Mouse (Mus musculus): ENCODE measurements around the gene Bcl9. TPM values are rescaled to one million over a fixed set of nuclear protein-coding genes. Genes with fewer than 3 reads are reported as not detected.
A peak's percentile ranks its signal among the peaks of the same experiment; 100 is the strongest.

Bcl9 gene
- polyA plus RNA-seq, 1 experiment from 2014 or later, result 74.0 TPM

DNA sequence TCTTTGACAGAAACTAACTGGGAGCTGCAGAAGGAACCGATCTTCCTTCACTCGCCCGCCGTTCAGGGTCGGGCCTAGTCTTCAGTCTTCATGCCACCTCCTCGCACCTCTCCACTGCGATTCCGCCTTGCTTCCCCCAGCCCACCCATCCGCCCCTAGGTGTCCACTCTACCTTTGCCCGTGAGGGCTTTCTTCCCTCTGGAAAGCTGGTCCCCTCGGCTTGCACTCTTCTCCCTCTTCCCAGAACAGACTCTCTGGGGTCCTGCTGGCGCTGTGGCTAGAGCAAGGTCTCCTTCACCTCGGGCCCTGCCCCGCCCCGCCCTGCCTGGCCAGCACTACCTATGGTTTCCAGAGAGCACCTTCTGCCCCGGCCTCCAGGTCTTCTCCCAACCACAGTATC lies 69.7 kb downstream of the Bcl9 start:
- DNase-seq (ENCODE audit: low spot score) (no peak), ATAC-seq (replicated peaks; ENCODE audit: insufficient number of reproducible peaks, low FRiP score, low TSS enrichment, low read depth) (peak; percentile 66)
- H3K9me3 ChIP-seq (replicated peaks; ENCODE audit: control insufficient read depth, low read length), result no peaks in the 10 kb centered on the region
- no peaks in the 10 kb centered on the region for H3K36me3 ChIP-seq (replicated peaks; ENCODE audit: control insufficient read depth, insufficient read depth, low read depth, low read length)
- no peaks in the 10 kb centered on the region for H3K4me1 ChIP-seq (ENCODE audit: control insufficient read depth, insufficient read depth, low read length)
- peak overlapping the region; percentile 86 for H3K4me2 ChIP-seq (ENCODE audit: low read depth, low read length)
- H3K4me3 ChIP-seq (ENCODE audit: low read depth, low read length), result peak overlapping the region; percentile 89
- H3K9ac ChIP-seq (replicated peaks; ENCODE audit: low read length), result peak overlapping the region; percentile 78
- peak overlapping the region; percentile 85 for H3K27ac ChIP-seq (replicated peaks; ENCODE audit: low read depth, low read length)
- WGBS, result under 1% methylated on average over 16 of the region's 16 CpGs
- H3K27me3 ChIP-seq (ENCODE audit: control insufficient read depth, insufficient read depth, low read length), result no peaks in the 10 kb centered on the region

GRCm38 (mm10) chr3:97227259-97228005 lies 70.3 kb downstream of the Bcl9 start:
- WGBS, result 2% methylated on average over 18 of the region's 79 CpGs
- peak overlapping the region; percentile 86 for H3K4me2 ChIP-seq (ENCODE audit: low read depth, low read length)
- peak overlapping the region; percentile 89 for H3K9ac ChIP-seq (replicated peaks; ENCODE audit: low read length)
- H3K36me3 ChIP-seq (replicated peaks; ENCODE audit: control insufficient read depth, insufficient read depth, low read depth, low read length), result no peaks in the 10 kb centered on the region; the same call in 1 of the 2 replicates
- H3K4me1 ChIP-seq (ENCODE audit: control insufficient read depth, insufficient read depth, low read length), result no peaks in the 10 kb centered on the region
- H3K27me3 ChIP-seq (ENCODE audit: control insufficient read depth, insufficient read depth, low read length), result no peaks in the 10 kb centered on the region
- peak overlapping the region; percentile 93 for H3K27ac ChIP-seq (replicated peaks; ENCODE audit: low read depth, low read length)
- H3K4me3 ChIP-seq (ENCODE audit: low read depth, low read length), result peak overlapping the region; percentile 89
- H3K9me3 ChIP-seq (replicated peaks; ENCODE audit: control insufficient read depth, low read length), result no peaks in the 10 kb centered on the region
- ATAC-seq (replicated peaks; ENCODE audit: insufficient number of reproducible peaks, low FRiP score, low TSS enrichment, low read depth) (peak; percentile 90), DNase-seq (ENCODE audit: low spot score) (peak; percentile 96)

- WGBS, result under 1% methylated on average over 18 of the region's 18 CpGs
- Histone ChIP-seq H3K4me1 (ENCODE audit: control insufficient read depth, insufficient read depth, low read length) (no peaks in the 10 kb centered on the region), H3K4me2 (ENCODE audit: low read depth, low read length) (peak overlapping the region; percentile 67), H3K9me3 (replicated peaks; ENCODE audit: control insufficient read depth, low read length) (no peaks in the 10 kb centered on the region), H3K36me3 (replicated peaks; ENCODE audit: control insufficient read depth, insufficient read depth, low read depth, low read length) (peaks cover 3% of the 10 kb centered on the region; the same call in 1 of the 2 replicates), H3K27ac (replicated peaks; ENCODE audit: low read depth, low read length) (peak overlapping the region; percentile 93), H3K9ac (replicated peaks; ENCODE audit: low read length) (peak overlapping the region; percentile 89), H3K4me3 (ENCODE audit: low read depth, low read length) (peak overlapping the region; percentile 89), H3K27me3 (ENCODE audit: control insufficient read depth, insufficient read depth, low read length) (no peaks in the 10 kb centered on the region)
- ATAC-seq (replicated peaks; ENCODE audit: insufficient number of reproducible peaks, low FRiP score, low TSS enrichment, low read depth) (peak; percentile 26), DNase-seq (ENCODE audit: low spot score) (peak; percentile 55)
Measured at GRCm38 (mm10) chr3:97226719-97227118, 71.0 kb downstream of the Bcl9 start.

GRCm38 (mm10) chr3:97225231-97225630 lies 72.5 kb downstream of the Bcl9 start:
- H3K4me2 ChIP-seq (ENCODE audit: low read depth, low read length), result no peak overlapping the region
- WGBS, result 83% methylated on average over 5 of the region's 5 CpGs
- no peak for ATAC-seq (replicated peaks; ENCODE audit: insufficient number of reproducible peaks, low FRiP score, low TSS enrichment, low read depth)
- H3K36me3 ChIP-seq (replicated peaks; ENCODE audit: control insufficient read depth, insufficient read depth, low read depth, low read length), result peaks cover 3% of the 10 kb centered on the region; the same call in 1 of the 2 replicates
- H3K9me3 ChIP-seq (replicated peaks; ENCODE audit: control insufficient read depth, low read length), result no peaks in the 10 kb centered on the region
- no peak for DNase-seq (ENCODE audit: low spot score)
- no peaks in the 10 kb centered on the region for H3K27me3 ChIP-seq (ENCODE audit: control insufficient read depth, insufficient read depth, low read length)
- no peaks in the 10 kb centered on the region for H3K4me1 ChIP-seq (ENCODE audit: control insufficient read depth, insufficient read depth, low read length)
- no peak overlapping the region for H3K4me3 ChIP-seq (ENCODE audit: low read depth, low read length)
- H3K9ac ChIP-seq (replicated peaks; ENCODE audit: low read length), result no peak overlapping the region
- H3K27ac ChIP-seq (replicated peaks; ENCODE audit: low read depth, low read length), result no peak overlapping the region

DNA sequence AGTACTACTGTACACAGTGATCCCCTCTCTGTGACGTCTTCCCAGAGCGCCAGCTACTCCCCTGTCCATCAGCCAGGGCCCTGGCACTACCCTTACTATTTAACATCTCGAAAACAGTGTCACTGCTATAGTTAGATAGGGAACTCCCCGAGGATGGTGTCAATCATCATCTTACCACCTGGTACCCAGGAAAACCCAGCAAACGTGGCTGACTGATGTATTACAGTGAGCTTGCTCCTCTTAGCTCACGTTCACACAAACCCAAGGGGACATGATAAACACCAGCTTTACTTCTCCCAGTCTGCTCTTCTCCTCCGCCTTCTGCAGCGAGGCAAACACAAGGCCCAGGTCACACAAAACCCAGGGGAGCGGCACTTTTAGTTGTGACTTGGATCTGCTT lies 74.5 kb downstream of the Bcl9 start:
- Histone ChIP-seq H3K4me3 (ENCODE audit: low read depth, low read length) (no peak overlapping the region), H3K27ac (replicated peaks; ENCODE audit: low read depth, low read length) (no peak overlapping the region), H3K9ac (replicated peaks; ENCODE audit: low read length) (no peak overlapping the region), H3K4me2 (ENCODE audit: low read depth, low read length) (no peak overlapping the region), H3K9me3 (replicated peaks; ENCODE audit: control insufficient read depth, low read length) (no peaks in the 10 kb centered on the region), H3K4me1 (ENCODE audit: control insufficient read depth, insufficient read depth, low read length) (no peaks in the 10 kb centered on the region), H3K27me3 (ENCODE audit: control insufficient read depth, insufficient read depth, low read length) (no peaks in the 10 kb centered on the region), H3K36me3 (replicated peaks; ENCODE audit: control insufficient read depth, insufficient read depth, low read depth, low read length) (peaks cover 3% of the 10 kb centered on the region; the same call in 1 of the 2 replicates)
- WGBS, result 86% methylated on average over 9 of the region's 9 CpGs
- ATAC-seq (replicated peaks; ENCODE audit: insufficient number of reproducible peaks, low FRiP score, low TSS enrichment, low read depth), result no peak
- no peak for DNase-seq (ENCODE audit: low spot score)

DNA sequence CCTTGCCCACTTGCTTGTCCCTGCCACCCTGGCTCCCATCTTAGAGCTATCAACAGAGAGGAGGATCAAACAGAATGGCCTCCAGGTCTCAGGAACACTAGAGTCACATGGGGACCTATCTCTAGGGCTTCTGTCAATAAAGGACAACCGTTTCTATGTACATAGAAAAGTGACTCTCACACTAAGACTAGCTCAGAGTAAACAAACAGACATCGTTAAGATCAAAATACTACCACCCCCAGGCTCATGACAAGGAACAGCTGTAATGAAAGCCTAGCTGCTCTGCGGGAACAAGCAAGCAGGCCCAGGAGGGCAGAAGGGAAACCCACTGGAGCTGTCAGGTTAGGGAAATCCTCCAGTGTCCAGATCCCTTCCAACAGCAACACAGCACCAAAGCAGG lies 82.2 kb downstream of the Bcl9 start:
- H3K4me2 ChIP-seq (ENCODE audit: low read depth, low read length), result no peak overlapping the region
- ATAC-seq (replicated peaks; ENCODE audit: insufficient number of reproducible peaks, low FRiP score, low TSS enrichment, low read depth), result no peak
- no peaks in the 10 kb centered on the region for H3K9me3 ChIP-seq (replicated peaks; ENCODE audit: control insufficient read depth, low read length)
- no peak overlapping the region for H3K4me3 ChIP-seq (ENCODE audit: low read depth, low read length)
- H3K9ac ChIP-seq (replicated peaks; ENCODE audit: low read length), result no peak overlapping the region
- no peak overlapping the region for H3K27ac ChIP-seq (replicated peaks; ENCODE audit: low read depth, low read length)
- H3K4me1 ChIP-seq (ENCODE audit: control insufficient read depth, insufficient read depth, low read length), result no peaks in the 10 kb centered on the region
- peaks cover 8% of the 10 kb centered on the region for H3K36me3 ChIP-seq (replicated peaks; ENCODE audit: control insufficient read depth, insufficient read depth, low read depth, low read length)
- H3K27me3 ChIP-seq (ENCODE audit: control insufficient read depth, insufficient read depth, low read length), result no peaks in the 10 kb centered on the region
- 72% methylated on average over 3 of the region's 3 CpGs for WGBS
- DNase-seq (ENCODE audit: low spot score), result no peak

GRCm38 (mm10) chr3:97214439-97214838 lies 83.3 kb downstream of the Bcl9 start:
- Histone ChIP-seq H3K9me3 (replicated peaks; ENCODE audit: control insufficient read depth, low read length) (no peaks in the 10 kb centered on the region), H3K27ac (replicated peaks; ENCODE audit: low read depth, low read length) (no peak overlapping the region), H3K9ac (replicated peaks; ENCODE audit: low read length) (no peak overlapping the region), H3K27me3 (ENCODE audit: control insufficient read depth, insufficient read depth, low read length) (no peaks in the 10 kb centered on the region), H3K4me2 (ENCODE audit: low read depth, low read length) (no peak overlapping the region), H3K4me1 (ENCODE audit: control insufficient read depth, insufficient read depth, low read length) (no peaks in the 10 kb centered on the region), H3K4me3 (ENCODE audit: low read depth, low read length) (no peak overlapping the region), H3K36me3 (replicated peaks; ENCODE audit: control insufficient read depth, insufficient read depth, low read depth, low read length) (peaks cover 12% of the 10 kb centered on the region)
- DNase-seq (ENCODE audit: low spot score) (no peak), ATAC-seq (replicated peaks; ENCODE audit: insufficient number of reproducible peaks, low FRiP score, low TSS enrichment, low read depth) (no peak)
- 72% methylated on average over 1 of the region's 1 CpGs for WGBS

- Histone ChIP-seq H3K27me3 (ENCODE audit: control insufficient read depth, insufficient read depth, low read length) (no peaks in the 10 kb centered on the region), H3K36me3 (replicated peaks; ENCODE audit: control insufficient read depth, insufficient read depth, low read depth, low read length) (peaks cover 12% of the 10 kb centered on the region), H3K4me1 (ENCODE audit: control insufficient read depth, insufficient read depth, low read length) (no peaks in the 10 kb centered on the region), H3K27ac (replicated peaks; ENCODE audit: low read depth, low read length) (no peak overlapping the region), H3K4me2 (ENCODE audit: low read depth, low read length) (no peak overlapping the region), H3K4me3 (ENCODE audit: low read depth, low read length) (no peak overlapping the region), H3K9me3 (replicated peaks; ENCODE audit: control insufficient read depth, low read length) (no peaks in the 10 kb centered on the region), H3K9ac (replicated peaks; ENCODE audit: low read length) (no peak overlapping the region)
- WGBS, result 89% methylated on average over 10 of the region's 10 CpGs
- ATAC-seq (replicated peaks; ENCODE audit: insufficient number of reproducible peaks, low FRiP score, low TSS enrichment, low read depth) (no peak), DNase-seq (ENCODE audit: low spot score) (no peak)
Measured at GRCm38 (mm10) chr3:97213871-97214270, 83.8 kb downstream of the Bcl9 start.
